Mouse (Mus musculus) mature B cell (primary cell): ENCODE measurements around the gene Atp2a3.

ENCODE experiments used
- in situ Hi-C: fragments of 300-500 bp; cut with MboI; formaldehyde crosslinking; loops from 2 replicates; pipeline ENCODE4 v1.14.3; 2019

The Atp2a3 gene

GRCm38 (mm10) chr11:72961072-72961980 lies at the start of gene Atp2a3:
Gene Atp2a3 (plus strand): TSS chr11:72961169.
- in situ Hi-C loops, result no loop called here

GRCm38 (mm10) chr11:72917299-72917996 lies 43.5 kb upstream of the Atp2a3 start:
- in situ Hi-C loops, result no loop called here

- in situ Hi-C loops, result no loop called here
Measured at GRCm38 (mm10) chr11:72923116-72923515, 37.9 kb upstream of the Atp2a3 start.

- in situ Hi-C loops, result no loop called here
Measured at GRCm38 (mm10) chr11:72924458-72924857, 36.5 kb upstream of the Atp2a3 start.

- in situ Hi-C loops, result no loop called here
Measured at GRCm38 (mm10) chr11:72925067-72925466, 35.9 kb upstream of the Atp2a3 start.

GRCm38 (mm10) chr11:72926226-72926890 lies 34.6 kb upstream of the Atp2a3 start:
- in situ Hi-C loops, result no loop called here

GRCm38 (mm10) chr11:72928516-72928915 lies 32.5 kb upstream of the Atp2a3 start:
- in situ Hi-C loops, result no loop called here

GRCm38 (mm10) chr11:72940208-72941143 lies 20.5 kb upstream of the Atp2a3 start:
- in situ Hi-C loops, result no loop called here

GRCm38 (mm10) chr11:72944996-72945793 lies 15.8 kb upstream of the Atp2a3 start:
- in situ Hi-C loops, result no loop called here

GRCm38 (mm10) chr11:72945875-72946559 lies 15.0 kb upstream of the Atp2a3 start:
- in situ Hi-C loops, result no loop called here

GRCm38 (mm10) chr11:72946560-72947119 lies 14.3 kb upstream of the Atp2a3 start:
- in situ Hi-C loops, result no loop called here

- in situ Hi-C loops, result no loop called here
Measured at GRCm38 (mm10) chr11:72947840-72948239, 13.1 kb upstream of the Atp2a3 start.

GRCm38 (mm10) chr11:72948254-72948653 lies 12.7 kb upstream of the Atp2a3 start:
- in situ Hi-C loops, result no loop called here

- in situ Hi-C loops, result no loop called here
Measured at GRCm38 (mm10) chr11:72951137-72952000, 9.6 kb upstream of the Atp2a3 start.

- in situ Hi-C loops, result no loop called here
Measured at GRCm38 (mm10) chr11:72952226-72952625, 8.7 kb upstream of the Atp2a3 start.

GRCm38 (mm10) chr11:72952697-72953096 lies 8.3 kb upstream of the Atp2a3 start:
- in situ Hi-C loops, result no loop called here

GRCm38 (mm10) chr11:72953116-72953439 lies 7.9 kb upstream of the Atp2a3 start:
- in situ Hi-C loops, result no loop called here

GRCm38 (mm10) chr11:72953440-72954151 lies 7.4 kb upstream of the Atp2a3 start:
- in situ Hi-C loops, result no loop called here
